Mouse (Mus musculus) liver, postnatal 0 days (tissue): ENCODE measurements around the gene Nedd4.

ENCODE experiments used
- CTCF ChIP-seq: sonication (generic); IDR thresholded peaks from 2 replicates; pipeline ENCODE4 v1.5.1; 2016; ENCODE audit warnings: antibody characterized with exemption, low read depth
- EP300 ChIP-seq: IDR thresholded peaks from 2 replicates; pipeline ENCODE4 v1.6.1; 2016; ENCODE audit warnings: antibody characterized with exemption, low read depth, mild to moderate bottlenecking

DNA sequence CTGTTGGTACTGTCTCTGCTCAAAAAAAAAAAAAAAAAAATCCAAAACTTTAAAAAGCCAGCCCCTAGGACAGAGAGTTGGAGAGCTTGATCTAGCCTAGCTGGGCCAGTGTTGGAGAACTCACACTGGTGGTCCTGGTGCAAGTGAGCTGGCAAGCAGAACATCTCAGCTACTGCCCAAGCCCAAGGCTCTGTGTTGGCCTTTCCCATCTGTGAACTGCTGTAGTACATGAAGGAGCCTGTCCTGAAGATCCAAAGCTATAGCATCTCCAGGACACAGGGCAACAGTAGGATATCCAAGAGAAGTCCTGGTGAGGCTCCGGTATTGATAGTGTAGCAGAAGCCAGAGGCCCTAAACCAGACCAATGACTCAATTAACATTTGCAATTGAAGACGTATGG, 88.1 kb downstream of the Nedd4 start:
- TF ChIP-seq EP300 (no peak), CTCF (no peak)
